Mouse (Mus musculus): ENCODE measurements around the gene Trpv4. TPM values are rescaled to one million over a fixed set of nuclear protein-coding genes. Genes with fewer than 3 reads are reported as not detected.

Trpv4 gene
- polyA plus RNA-seq, 1 experiment from 2014 or later: 0.78 TPM

Other genes starting within 250 kb of the Trpv4 start
- 22.1 and 22.7 TPM in 2 replicates for gene Mmab, start 214.4 kb downstream of the Trpv4 start, polyA plus RNA-seq (2014; fragmentation: Nextera tagmentation; extraction: Ambion mirVana)
- gene Mvk, start 214.2 kb downstream of the Trpv4 start, polyA plus RNA-seq (2014; fragmentation: Nextera tagmentation; extraction: Ambion mirVana): 15.3 and 18.6 TPM in 2 replicates
- 0.65 and 0.96 TPM in 2 replicates for gene Fam222a, start 90.4 kb downstream of the Trpv4 start, polyA plus RNA-seq (2014; fragmentation: Nextera tagmentation; extraction: Ambion mirVana)
- gene Gltp, start 32.6 kb upstream of the Trpv4 start, polyA plus RNA-seq (2014; fragmentation: Nextera tagmentation; extraction: Ambion mirVana): 39.1 and 40.6 TPM in 2 replicates
- gene Tchp, start 49.3 kb upstream of the Trpv4 start, polyA plus RNA-seq (2014; fragmentation: Nextera tagmentation; extraction: Ambion mirVana): 6.8 and 8.0 TPM in 2 replicates
- gene Ankrd13a, start 116.3 kb upstream of the Trpv4 start, polyA plus RNA-seq (2014; fragmentation: Nextera tagmentation; extraction: Ambion mirVana): 41.2 and 42.3 TPM in 2 replicates
- gene Git2, start 117.1 kb upstream of the Trpv4 start, polyA plus RNA-seq (2014; fragmentation: Nextera tagmentation; extraction: Ambion mirVana): 32.6 TPM in 2 replicates
- gene 1500011B03Rik, start 165.0 kb upstream of the Trpv4 start, polyA plus RNA-seq (2014; fragmentation: Nextera tagmentation; extraction: Ambion mirVana): 52.5 and 58.7 TPM in 2 replicates
- not detected in 2 replicates for gene 4930519G04Rik, start 195.2 kb upstream of the Trpv4 start, polyA plus RNA-seq (2014; fragmentation: Nextera tagmentation; extraction: Ambion mirVana)
- not detected in 2 replicates for gene Gm9936, start 200.3 kb upstream of the Trpv4 start, polyA plus RNA-seq (2014; fragmentation: Nextera tagmentation; extraction: Ambion mirVana)
- gene Oasl2, start 238.5 kb upstream of the Trpv4 start, polyA plus RNA-seq (2014; fragmentation: Nextera tagmentation; extraction: Ambion mirVana): 5.3 and 6.5 TPM in 2 replicates